Mouse (Mus musculus) CH12.LX (cell line): ENCODE measurements around the gene Kcnn1. TPM values are rescaled to one million over a fixed set of nuclear protein-coding genes. Genes with fewer than 3 reads are reported as not detected.

Experiments
- DNase-seq: peaks from one replicate; pipeline ENCODE4 v3.0.0-alpha.2; 2013; ENCODE audit errors: extremely low read depth
- H3K27ac ChIP-seq: 2 replicates; pipeline ENCODE4 v1.5.1; 2012; ENCODE audit warnings: low read depth, mild to moderate bottlenecking, control low read depth, moderate library complexity; ENCODE audit not compliant: insufficient read depth
- H3K27me3 ChIP-seq: replicated peaks from 2 replicates; pipeline ENCODE3; 2012; ENCODE audit warnings: inconsistent platforms
- H3K36me3 ChIP-seq, 2 experiments: replicated peaks in 1 of 2; 2 replicates each; pipeline versions ENCODE3 to v1.6.1; 2012; ENCODE audit warnings: inconsistent platforms in 1 of 2, low read length in 1 of 2, mild to moderate bottlenecking in 1 of 2, mixed read lengths in 1 of 2, moderate library complexity in 1 of 2; ENCODE audit not compliant: control insufficient read depth in 1 of 2, insufficient read depth in 1 of 2
- H3K4me1 ChIP-seq, 2 experiments: 2 replicates each; pipeline ENCODE4 v1.6.1; 2012; ENCODE audit warnings: inconsistent platforms in 1 of 2, moderate library complexity in 1 of 2; ENCODE audit not compliant: insufficient read depth in 2 of 2, control insufficient read depth in 1 of 2
- H3K4me2 ChIP-seq: 2 replicates; pipeline ENCODE4 v1.6.1; 2012; ENCODE audit warnings: low read depth, mild to moderate bottlenecking, control low read depth; ENCODE audit not compliant: poor library complexity, insufficient read depth, severe bottlenecking
- H3K4me3 ChIP-seq, 3 experiments: fragments of 150-350 bp in 1 of 3; sonication (generic) in 1 of 3; replicated peaks in 1 of 3; 2 replicates each; pipeline versions ENCODE3 to v1.5.1; 2011 to 2012; ENCODE audit warnings: low read depth in 2 of 3, low read length in 2 of 3, mild to moderate bottlenecking in 2 of 3, moderate library complexity in 2 of 3, control low read depth in 1 of 3, improper control_type of control experiment in 1 of 3, inconsistent platforms in 1 of 3, mixed read lengths in 1 of 3; ENCODE audit not compliant: poor library complexity in 1 of 3
- H3K79me2 ChIP-seq: replicated peaks from 2 replicates; pipeline ENCODE4 v1.6.1; 2012; ENCODE audit warnings: mild to moderate bottlenecking, moderate library complexity; ENCODE audit not compliant: control insufficient read depth, poor library complexity, insufficient read depth, severe bottlenecking; ENCODE audit errors: extremely low read depth
- H3K9ac ChIP-seq: 2 replicates; pipeline ENCODE4 v1.6.1; 2012; ENCODE audit warnings: low read depth, mild to moderate bottlenecking, control low read depth, moderate library complexity; ENCODE audit not compliant: insufficient read depth
- H3K9me3 ChIP-seq: replicated peaks from 2 replicates; pipeline ENCODE3; 2012; ENCODE audit warnings: low read length, inconsistent platforms, mixed read lengths
- BHLHE40 ChIP-seq: IDR thresholded peaks from 2 replicates; pipeline ENCODE4 v1.6.1; 2011; ENCODE audit warnings: mild to moderate bottlenecking, low read depth, low read length, improper control_type of control experiment
- CHD1 ChIP-seq: IDR thresholded peaks from 2 replicates; pipeline ENCODE4 v1.6.1; 2012; ENCODE audit warnings: low read depth, low read length, improper control_type of control experiment, inconsistent platforms
- CTCF ChIP-seq, 2 experiments: IDR thresholded peaks in 1 of 2; conservative IDR thresholded peaks in 1 of 2; 2 replicates each; pipeline ENCODE4 v1.5.1; 2011 to 2012; ENCODE audit warnings: low read depth in 2 of 2, low read length in 2 of 2, improper control_type of control experiment in 1 of 2, inconsistent platforms in 1 of 2, mild to moderate bottlenecking in 1 of 2, moderate library complexity in 1 of 2
- EP300 ChIP-seq: IDR thresholded peaks from 2 replicates; pipeline ENCODE4 v1.6.1; 2011; ENCODE audit warnings: low read length, improper control_type of control experiment
- ETS1 ChIP-seq: conservative IDR thresholded peaks from 2 replicates; pipeline ENCODE4 v1.6.1; 2012; ENCODE audit warnings: low read depth, mild to moderate bottlenecking, inconsistent platforms, low read length, improper control_type of control experiment, moderate library complexity
- JUND ChIP-seq: conservative IDR thresholded peaks from 2 replicates; pipeline ENCODE4 v1.6.1; 2011; ENCODE audit warnings: low read depth, low read length, improper control_type of control experiment
- MAFK ChIP-seq: IDR thresholded peaks from 2 replicates; pipeline ENCODE4 v1.6.1; 2011; ENCODE audit warnings: low read length, improper control_type of control experiment; ENCODE audit not compliant: insufficient replicate concordance
- MAZ ChIP-seq: IDR thresholded peaks from 2 replicates; pipeline ENCODE4 v1.6.1; 2012; ENCODE audit warnings: low read depth, mild to moderate bottlenecking, inconsistent platforms, low read length, improper control_type of control experiment, moderate library complexity
- MEF2A ChIP-seq: IDR thresholded peaks from 2 replicates; pipeline ENCODE4 v1.6.1; 2014; ENCODE audit warnings: low read depth, mild to moderate bottlenecking, inconsistent platforms, low read length, improper control_type of control experiment, borderline replicate concordance
- MYC ChIP-seq: IDR thresholded peaks from 2 replicates; pipeline ENCODE4 v1.6.1; 2011; ENCODE audit warnings: low read depth, mild to moderate bottlenecking, improper control_type of control experiment, low read length
- NELFE ChIP-seq: IDR thresholded peaks from 2 replicates; pipeline ENCODE4 v1.6.1; 2011; ENCODE audit warnings: low read depth, low read length, improper control_type of control experiment
- NRF1 ChIP-seq: IDR thresholded peaks from 2 replicates; pipeline ENCODE4 v1.6.1; 2014; ENCODE audit warnings: low read depth, mild to moderate bottlenecking, inconsistent platforms, low read length, improper control_type of control experiment, moderate library complexity
- SIN3A ChIP-seq: IDR thresholded peaks from 2 replicates; pipeline ENCODE4 v1.6.1; 2012; ENCODE audit warnings: low read length, improper control_type of control experiment, inconsistent platforms
- SMC3 ChIP-seq: IDR thresholded peaks from 2 replicates; pipeline ENCODE4 v1.6.1; 2011; ENCODE audit warnings: low read depth, low read length, improper control_type of control experiment
- TBP ChIP-seq: conservative IDR thresholded peaks from 2 replicates; pipeline ENCODE4 v1.6.1; 2011; ENCODE audit warnings: low read depth, low read length, improper control_type of control experiment
- ZKSCAN1 ChIP-seq: IDR thresholded peaks from 2 replicates; pipeline ENCODE4 v1.6.1; 2012; ENCODE audit warnings: low read depth, inconsistent platforms, low read length, improper control_type of control experiment, borderline replicate concordance
- ZMIZ1 ChIP-seq: IDR thresholded peaks from 2 replicates; pipeline ENCODE4 v1.6.1; 2012; ENCODE audit warnings: low read depth, mild to moderate bottlenecking, inconsistent platforms, low read length, improper control_type of control experiment
- dilution Hi-C: fragments of 300-500 bp; cut with MboI; formaldehyde crosslinking; loops from 2 replicates; pipeline ENCODE4 v1.14.3; 2020; ENCODE audit warnings: low sequenced_read_pairs; ENCODE audit not compliant: extremely low pct_unique_long_range_greater_than_20kb, extremely low pct_ligation_motif_present
- in situ Hi-C: fragments of 300-500 bp; cut with MboI; formaldehyde crosslinking; loops from 3 replicates; pipeline ENCODE4 v1.14.3; 2019; ENCODE audit warnings: low sequenced_read_pairs, low pct_ligation_motif_present, low pct_unique_long_range_greater_than_20kb, mixed read lengths
- polyA plus RNA-seq: library from polyadenylated mRNA; unstranded; fragments of >175 nt; gene quantifications from 2 replicates; pipeline ENCODE4 v1.2.1, GENCODE M21; 2012; ENCODE audit warnings: low read depth; ENCODE audit not compliant: insufficient read length
- total RNA-seq, 2 experiments: library from RNA; depleted of rRNA; stranded (reverse); fragments of 300-350 nt in 1 of 2; fragments of >200 nt in 1 of 2; gene quantifications; 2 replicates each; pipeline ENCODE4 v1.2.3; 2012 to 2014

Kcnn1 gene
- total and polyA plus RNA-seq, 3 experiments = 0.21 TPM; not detected in 2

- H3K36me3 ChIP-seq = peaks cover 0 to 55% of the 10 kb centered on the region in 2 experiments
- in situ Hi-C loops (no loop called here), dilution Hi-C loops (no loop called here)
- TF ChIP-seq ZKSCAN1 = no peak
- no peak for TF ChIP-seq CTCF (conservative IDR thresholded peaks at IDR 0.05 in 1 of 2, IDR thresholded peaks at IDR 0.05 in 1 of 2; ENCODE audit: low read depth in 2 of 2, low read length in 2 of 2)
- TF ChIP-seq MAZ = no peak
- no peak for TF ChIP-seq SIN3A
- no peak for TF ChIP-seq JUND
- TF ChIP-seq BHLHE40 = no peak
- no peak for TF ChIP-seq MEF2A
- TF ChIP-seq NELFE = no peak
- no peak for TF ChIP-seq MYC
- no peak for TF ChIP-seq ZMIZ1
- no peak for TF ChIP-seq MAFK
- TF ChIP-seq ETS1 = no peak
- TF ChIP-seq CHD1 = no peak
- no peaks in the 10 kb centered on the region for H3K27me3 ChIP-seq
- no peak overlapping the region for H3K4me2 ChIP-seq
- H3K27ac ChIP-seq = no peak overlapping the region
- no peak overlapping the region for H3K9ac ChIP-seq
- H3K4me3 ChIP-seq = no peak overlapping the region
- H3K79me2 ChIP-seq = no peaks in the 10 kb centered on the region
- no peaks in the 10 kb centered on the region for H3K9me3 ChIP-seq
- peaks cover 13 to 39% of the 10 kb centered on the region in 2 experiments for H3K4me1 ChIP-seq
- no peak for DNase-seq
Observed at GRCm38 (mm10) chr8:70884683-70885082, 21.6 kb upstream of the Kcnn1 start.

GRCm38 (mm10) chr8:70884186-70884585 lies 21.1 kb upstream of the Kcnn1 start:
- TF ChIP-seq ZMIZ1 = no peak
- TF ChIP-seq TBP = no peak
- TF ChIP-seq NRF1 = no peak
- no peak for TF ChIP-seq JUND
- TF ChIP-seq EP300 = no peak
- TF ChIP-seq SMC3 = no peak
- no peak for TF ChIP-seq NELFE
- Histone ChIP-seq H3K27ac (no peak overlapping the region), H3K4me3 (no peak overlapping the region), H3K36me3 (peaks cover 0 to 52% of the 10 kb centered on the region in 2 experiments), H3K9me3 (no peaks in the 10 kb centered on the region), H3K4me1 (peaks cover 13 to 40% of the 10 kb centered on the region in 2 experiments), H3K9ac (no peak overlapping the region), H3K79me2 (no peaks in the 10 kb centered on the region), H3K4me2 (no peak overlapping the region), H3K27me3 (no peaks in the 10 kb centered on the region)
- dilution Hi-C loops (no loop called here), in situ Hi-C loops (no loop called here)
- DNase-seq = no peak
